Mouse (Mus musculus): ENCODE measurements around the gene Tgfb2. TPM values are rescaled to one million over a fixed set of nuclear protein-coding genes. Genes with fewer than 3 reads are reported as not detected.

Gene Tgfb2
- polyA plus RNA-seq, 1 experiment from 2014 or later = 69.0 TPM

- H3K27ac ChIP-seq (ENCODE audit: poor library complexity, severe bottlenecking) = no peak overlapping the region
- no peak overlapping the region for H3K4me3 ChIP-seq
- H3K9ac ChIP-seq = no peak overlapping the region
- peaks cover 18% of the 10 kb centered on the region for H3K4me1 ChIP-seq (replicated peaks)
- ATAC-seq (ENCODE audit: insufficient number of reproducible peaks, low FRiP score) = no peak
- peaks cover 23% of the 10 kb centered on the region for H3K36me3 ChIP-seq
- WGBS = 64% methylated on average over 8 of the region's 8 CpGs
- no peaks in the 10 kb centered on the region for H3K27me3 ChIP-seq (replicated peaks)
- H3K4me2 ChIP-seq = no peak overlapping the region
- peaks cover 10% of the 10 kb centered on the region for H3K9me3 ChIP-seq (replicated peaks)
Measured at GRCm38 (mm10) chr1:186652208-186652607, 53.6 kb downstream of the Tgfb2 start.

DNA sequence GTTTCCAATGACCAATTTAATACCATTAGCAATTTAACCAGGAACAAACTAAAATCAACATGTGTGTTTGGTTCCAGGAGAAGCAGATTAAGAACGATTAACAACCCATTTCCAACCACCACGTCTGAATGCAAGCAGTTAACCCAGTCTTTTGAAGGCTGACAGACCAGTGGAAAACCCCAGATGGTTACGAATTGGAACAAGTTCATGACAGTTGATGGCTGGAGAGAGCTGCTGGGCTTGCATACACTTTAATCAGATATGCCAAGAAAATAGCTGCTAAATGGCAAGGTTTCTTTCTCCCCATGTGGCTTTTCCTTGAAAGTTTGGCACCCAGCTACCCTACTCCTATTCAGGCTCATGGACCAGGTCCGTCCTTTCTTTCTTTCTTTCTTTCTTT, 55.8 kb downstream of the Tgfb2 start:
- H3K27me3 ChIP-seq (replicated peaks) = no peaks in the 10 kb centered on the region
- peaks cover 36% of the 10 kb centered on the region for H3K36me3 ChIP-seq
- no peak overlapping the region for H3K27ac ChIP-seq (ENCODE audit: poor library complexity, severe bottlenecking)
- H3K4me1 ChIP-seq (replicated peaks) = peaks cover 11% of the 10 kb centered on the region
- no peak overlapping the region for H3K4me2 ChIP-seq
- WGBS = 74% methylated on average over 4 of the region's 4 CpGs
- ATAC-seq (ENCODE audit: insufficient number of reproducible peaks, low FRiP score) = no peak
- H3K9me3 ChIP-seq (replicated peaks) = peaks cover 10% of the 10 kb centered on the region
- H3K9ac ChIP-seq = no peak overlapping the region
- H3K4me3 ChIP-seq = no peak overlapping the region

DNA sequence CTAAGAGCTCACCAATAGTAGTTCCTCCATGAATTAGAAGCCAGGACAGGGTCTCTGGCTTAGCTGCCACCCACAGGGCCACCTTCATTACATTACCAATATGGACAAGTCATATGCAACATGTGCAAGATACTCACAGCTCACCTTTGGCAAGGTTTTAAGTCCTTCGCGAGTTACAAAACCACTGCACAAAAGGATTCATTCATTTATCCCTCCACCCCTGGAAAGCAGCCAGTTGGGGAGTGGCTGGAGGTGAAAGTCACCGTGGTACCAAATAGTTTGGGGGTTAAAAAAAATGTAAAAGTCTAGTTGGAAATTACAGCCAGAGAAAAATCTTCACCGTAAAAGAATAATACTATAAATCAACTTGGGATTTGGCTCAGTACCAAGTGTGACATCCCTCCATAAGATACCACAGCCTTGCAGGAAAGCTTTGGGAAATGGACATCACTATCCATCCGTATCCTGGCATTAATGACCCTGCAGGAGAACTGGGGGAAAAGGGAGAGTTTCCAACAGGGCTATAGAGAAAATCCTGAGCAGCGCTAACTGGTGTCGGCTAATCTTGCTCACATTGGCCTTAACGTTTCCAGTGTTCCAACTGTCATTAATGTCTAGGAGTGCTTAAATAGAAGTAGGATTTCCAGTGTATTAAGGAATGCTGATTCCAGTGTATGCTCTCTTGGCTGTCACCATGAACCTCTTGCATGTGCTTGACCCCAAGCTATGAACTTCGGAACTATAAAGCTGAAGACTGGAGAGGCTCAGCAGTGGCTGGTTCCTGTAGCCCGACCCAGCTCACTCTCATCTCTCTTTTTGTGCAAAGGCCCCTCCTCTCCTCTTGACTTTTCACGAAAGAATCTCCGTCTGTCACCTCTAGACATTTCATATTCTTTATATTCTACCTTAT, 68.2 kb downstream of the Tgfb2 start:
- Histone ChIP-seq H3K9ac (no peak overlapping the region), H3K9me3 (replicated peaks) (no peaks in the 10 kb centered on the region), H3K4me2 (no peak overlapping the region), H3K4me3 (no peak overlapping the region), H3K4me1 (replicated peaks) (peaks cover 17% of the 10 kb centered on the region), H3K27ac (ENCODE audit: poor library complexity, severe bottlenecking) (no peak overlapping the region), H3K36me3 (peaks cover 18% of the 10 kb centered on the region), H3K27me3 (replicated peaks) (no peaks in the 10 kb centered on the region)
- 73% methylated on average over 12 of the region's 12 CpGs for WGBS
- ATAC-seq (ENCODE audit: insufficient number of reproducible peaks, low FRiP score) = no peak

DNA sequence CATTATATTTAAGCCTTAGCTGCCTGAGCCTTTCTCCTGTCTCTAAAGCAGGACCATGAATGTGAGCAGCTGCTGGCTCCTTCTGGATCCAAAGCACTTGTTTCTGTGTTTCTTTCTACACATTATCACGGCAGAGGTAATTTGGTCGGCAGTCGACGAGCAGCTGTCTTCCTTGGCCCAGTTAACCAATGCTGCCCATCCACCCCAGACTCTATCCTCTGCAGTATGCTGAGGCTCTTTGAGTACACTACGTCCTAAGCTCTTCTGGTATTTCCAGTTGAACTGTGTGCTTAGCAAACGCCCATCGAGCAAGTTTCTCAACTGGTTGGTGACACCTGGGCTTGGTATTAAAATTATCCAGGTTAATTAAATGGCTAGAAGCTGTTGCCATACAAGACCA, 70.7 kb downstream of the Tgfb2 start:
- WGBS = 72% methylated on average over 7 of the region's 7 CpGs
- H3K9me3 ChIP-seq (replicated peaks) = no peaks in the 10 kb centered on the region
- peaks cover 23% of the 10 kb centered on the region; the same call in 1 of the 2 replicates for H3K36me3 ChIP-seq
- no peak overlapping the region for H3K4me3 ChIP-seq
- peaks cover 33% of the 10 kb centered on the region for H3K4me1 ChIP-seq (replicated peaks)
- H3K27ac ChIP-seq (ENCODE audit: poor library complexity, severe bottlenecking) = no peak overlapping the region
- H3K9ac ChIP-seq = no peak overlapping the region
- H3K4me2 ChIP-seq = no peak overlapping the region
- ATAC-seq (ENCODE audit: insufficient number of reproducible peaks, low FRiP score) = no peak
- H3K27me3 ChIP-seq (replicated peaks) = no peaks in the 10 kb centered on the region

- H3K36me3 ChIP-seq = peaks cover 41% of the 10 kb centered on the region
Measured at GRCm38 (mm10) chr1:186631457-186631856, 74.3 kb downstream of the Tgfb2 start.

GRCm38 (mm10) chr1:186630971-186631370, 74.8 kb downstream of the Tgfb2 start:
- Histone ChIP-seq H3K4me3 (no peak overlapping the region), H3K9ac (no peak overlapping the region), H3K4me2 (no peak overlapping the region), H3K4me1 (replicated peaks) (peaks cover 15% of the 10 kb centered on the region), H3K36me3 (peaks cover 41% of the 10 kb centered on the region), H3K9me3 (replicated peaks) (no peaks in the 10 kb centered on the region), H3K27me3 (replicated peaks) (no peaks in the 10 kb centered on the region), H3K27ac (ENCODE audit: poor library complexity, severe bottlenecking) (0 out of 2 replicates have a peak overlapping the region, but pooled peaks have one; percentile 35)
- 51% methylated on average over 5 of the region's 5 CpGs for WGBS
- no peak for ATAC-seq (ENCODE audit: insufficient number of reproducible peaks, low FRiP score)

More at GRCm38 (mm10) chr1:186631457-186631856, 74.3 kb downstream of the Tgfb2 start:
- WGBS = 71% methylated on average over 6 of the region's 6 CpGs
- Histone ChIP-seq H3K4me1 (replicated peaks) (peaks cover 15% of the 10 kb centered on the region), H3K4me3 (no peak overlapping the region), H3K4me2 (no peak overlapping the region), H3K27me3 (replicated peaks) (no peaks in the 10 kb centered on the region), H3K9me3 (replicated peaks) (no peaks in the 10 kb centered on the region), H3K9ac (no peak overlapping the region), H3K27ac (ENCODE audit: poor library complexity, severe bottlenecking) (0 out of 2 replicates have a peak overlapping the region, but pooled peaks have one; percentile 35)
- ATAC-seq (ENCODE audit: insufficient number of reproducible peaks, low FRiP score) = no peak

DNA sequence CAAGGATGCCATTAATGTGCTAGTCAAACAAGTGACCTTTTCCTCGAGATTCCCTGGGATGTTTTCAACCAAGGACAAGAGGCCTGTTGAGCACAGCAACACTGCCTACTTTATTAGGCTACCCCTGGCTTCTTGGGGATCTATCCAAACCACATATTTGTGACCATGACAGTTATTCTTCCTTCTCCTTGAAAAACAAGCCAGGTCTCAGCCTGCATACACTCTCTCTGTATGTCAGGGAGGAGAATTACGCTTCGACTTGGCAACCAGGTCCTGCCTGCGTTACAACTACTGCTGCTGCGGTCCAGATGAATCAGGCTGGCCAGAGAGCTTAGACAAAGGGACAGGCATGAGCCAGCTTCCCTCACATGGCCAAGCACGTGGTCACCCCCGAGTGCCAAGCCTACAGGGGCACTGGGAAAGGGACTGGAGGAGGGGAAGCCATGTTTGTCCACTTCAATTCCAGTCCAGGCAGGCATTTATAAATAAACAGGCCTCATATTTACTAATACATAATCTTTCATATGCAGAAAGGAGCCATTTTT, 78.3 kb downstream of the Tgfb2 start:
- H3K9me3 ChIP-seq (replicated peaks) = no peaks in the 10 kb centered on the region
- 79% methylated on average over 7 of the region's 7 CpGs for WGBS
- ATAC-seq (ENCODE audit: insufficient number of reproducible peaks, low FRiP score) = no peak
- H3K4me1 ChIP-seq (replicated peaks) = peaks cover 15% of the 10 kb centered on the region
- no peak overlapping the region for H3K27ac ChIP-seq (ENCODE audit: poor library complexity, severe bottlenecking)
- H3K27me3 ChIP-seq (replicated peaks) = no peaks in the 10 kb centered on the region
- no peak overlapping the region for H3K4me3 ChIP-seq
- H3K9ac ChIP-seq = no peak overlapping the region
- H3K4me2 ChIP-seq = no peak overlapping the region
- H3K36me3 ChIP-seq = peaks cover 52% of the 10 kb centered on the region

- Histone ChIP-seq H3K9me3 (replicated peaks) (no peaks in the 10 kb centered on the region), H3K4me3 (no peak overlapping the region), H3K27ac (ENCODE audit: poor library complexity, severe bottlenecking) (no peak overlapping the region), H3K9ac (no peak overlapping the region), H3K4me1 (replicated peaks) (no peaks in the 10 kb centered on the region), H3K4me2 (no peak overlapping the region), H3K36me3 (peaks cover 31% of the 10 kb centered on the region), H3K27me3 (replicated peaks) (no peaks in the 10 kb centered on the region)
- ATAC-seq (ENCODE audit: insufficient number of reproducible peaks, low FRiP score) = no peak
- WGBS = 84% methylated on average over 5 of the region's 5 CpGs
Measured at GRCm38 (mm10) chr1:186624474-186624873, 81.3 kb downstream of the Tgfb2 start.

GRCm38 (mm10) chr1:186621812-186622211, 84.0 kb downstream of the Tgfb2 start:
- Histone ChIP-seq H3K9ac (no peak overlapping the region), H3K27ac (ENCODE audit: poor library complexity, severe bottlenecking) (no peak overlapping the region), H3K9me3 (replicated peaks) (no peaks in the 10 kb centered on the region), H3K36me3 (peaks cover 11% of the 10 kb centered on the region; the same call in 1 of the 2 replicates), H3K4me3 (no peak overlapping the region), H3K27me3 (replicated peaks) (no peaks in the 10 kb centered on the region), H3K4me1 (replicated peaks) (no peaks in the 10 kb centered on the region), H3K4me2 (no peak overlapping the region)
- WGBS = 93% methylated on average over 3 of the region's 3 CpGs
- ATAC-seq (ENCODE audit: insufficient number of reproducible peaks, low FRiP score) = no peak

DNA sequence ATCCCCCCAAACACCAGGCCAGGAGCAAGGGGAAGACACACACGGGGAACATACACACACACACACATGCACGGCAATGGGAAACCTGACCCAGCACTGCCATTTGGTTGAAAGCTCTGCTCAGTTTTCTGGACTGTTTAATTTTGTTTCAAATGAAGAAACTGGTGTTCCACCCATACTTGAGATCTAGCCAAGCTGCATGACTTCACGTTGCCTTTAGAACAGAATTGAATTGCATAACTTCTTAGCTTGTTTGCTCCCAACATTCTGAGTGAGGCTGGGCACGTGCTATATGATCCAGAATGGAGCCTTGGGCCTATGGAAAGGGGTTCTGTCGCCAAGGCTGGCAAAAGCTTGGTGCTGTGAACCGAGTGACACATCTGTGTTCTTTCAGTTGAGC, 87.5 kb downstream of the Tgfb2 start:
- H3K27ac ChIP-seq (ENCODE audit: poor library complexity, severe bottlenecking) = no peak overlapping the region
- no peaks in the 10 kb centered on the region for H3K9me3 ChIP-seq (replicated peaks)
- no peaks in the 10 kb centered on the region for H3K27me3 ChIP-seq (replicated peaks)
- no peaks in the 10 kb centered on the region for H3K36me3 ChIP-seq
- ATAC-seq (ENCODE audit: insufficient number of reproducible peaks, low FRiP score) = no peak
- H3K4me2 ChIP-seq = no peak overlapping the region
- no peaks in the 10 kb centered on the region for H3K4me1 ChIP-seq (replicated peaks)
- H3K9ac ChIP-seq = no peak overlapping the region
- H3K4me3 ChIP-seq = no peak overlapping the region
- WGBS = 79% methylated on average over 6 of the region's 6 CpGs

DNA sequence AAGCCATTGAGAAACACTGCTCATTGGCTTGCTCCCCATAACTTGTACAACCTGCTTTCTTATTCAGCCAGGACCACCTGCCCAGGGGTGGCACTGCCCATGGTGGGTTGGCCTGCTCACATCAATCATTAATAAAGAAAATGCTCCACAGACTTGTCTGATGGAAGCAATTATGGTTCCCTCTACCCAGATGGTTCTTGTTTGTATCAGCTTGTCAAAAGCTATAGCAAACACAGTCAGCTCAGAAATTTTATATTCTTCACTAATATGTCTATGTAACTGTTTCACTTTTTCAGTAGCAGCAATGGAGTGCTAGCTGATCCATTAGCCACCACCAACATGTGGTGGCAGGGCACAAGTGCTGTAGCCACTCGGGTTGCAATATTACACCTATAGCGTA, 94.4 kb downstream of the Tgfb2 start:
- WGBS = 84% methylated on average over 2 of the region's 2 CpGs
- H3K4me1 ChIP-seq (replicated peaks) = peaks cover 26% of the 10 kb centered on the region
- no peak for ATAC-seq (ENCODE audit: insufficient number of reproducible peaks, low FRiP score)
- H3K4me2 ChIP-seq = no peak overlapping the region
- H3K9ac ChIP-seq = no peak overlapping the region
- no peaks in the 10 kb centered on the region for H3K9me3 ChIP-seq (replicated peaks)
- no peaks in the 10 kb centered on the region for H3K36me3 ChIP-seq
- H3K27ac ChIP-seq (ENCODE audit: poor library complexity, severe bottlenecking) = no peak overlapping the region
- no peaks in the 10 kb centered on the region for H3K27me3 ChIP-seq (replicated peaks)
- no peak overlapping the region for H3K4me3 ChIP-seq

Data from heart, embryonic 12.5 days (tissue).